Mouse (Mus musculus) lung, postnatal 0 days (tissue): ENCODE measurements around the gene Grb7.

ENCODE experiments used
- CTCF ChIP-seq: IDR thresholded peaks from 2 replicates; pipeline ENCODE4 v1.5.1; 2016; ENCODE audit warnings: antibody characterized with exemption, mild to moderate bottlenecking
- EP300 ChIP-seq: IDR thresholded peaks from 2 replicates; pipeline ENCODE4 v1.6.1; 2016; ENCODE audit warnings: antibody characterized with exemption, mild to moderate bottlenecking, control low read depth

DNA sequence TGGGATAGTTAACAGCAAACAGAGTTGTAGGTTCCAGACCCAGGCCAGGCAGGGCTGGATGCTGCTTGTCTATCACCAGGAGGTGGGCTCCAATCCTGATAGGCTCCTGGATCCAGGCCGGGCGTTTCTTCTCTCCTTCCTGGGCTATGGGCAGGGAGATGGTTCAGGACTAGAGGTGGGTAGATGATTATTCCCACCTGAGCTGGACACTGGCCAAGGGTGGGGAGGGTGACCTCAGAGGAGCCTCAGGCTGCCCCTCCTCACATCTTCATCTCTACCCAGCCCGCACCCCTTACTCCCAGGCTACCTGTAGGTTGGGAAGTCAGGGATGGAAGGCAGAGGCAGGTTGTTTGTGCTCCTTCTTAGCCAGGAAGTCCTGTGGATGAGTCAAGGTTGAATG, 3.2 kb downstream of the Grb7 start:
- TF ChIP-seq CTCF (no peak), EP300 (no peak)
